Mouse (Mus musculus): Measurements from ENCODE around the gene Npr1. TPM values are rescaled to one million over a fixed set of nuclear protein-coding genes. Genes with fewer than 3 reads are reported as not detected.
A peak's percentile ranks its signal among the peaks of the same experiment; 100 is the strongest.

Gene Npr1
- polyA plus RNA-seq, 1 experiment = 10.1 TPM

GRCm38 (mm10) chr3:90488576-90488975 is 22.9 kb upstream of the Npr1 start:
- DNase-seq (ENCODE audit: low read depth, low spot score) = no peak
- WGBS = 74% methylated on average over 6 of the region's 6 CpGs

- DNase-seq (ENCODE audit: low read depth, low spot score) = no peak
- WGBS = 39% methylated on average over 5 of the region's 5 CpGs
These were observed 21.3 kb upstream of the Npr1 start for GRCm38 (mm10) chr3:90486998-90487397.

GRCm38 (mm10) chr3:90475831-90476611 is 10.4 kb upstream of the Npr1 start, which contains the start of gene Ilf2:
Gene Ilf2, plus strand, starts transcription at chr3:90476126.
- WGBS = under 1% methylated on average over 45 of the region's 45 CpGs
- DNase-seq (ENCODE audit: low read depth, low spot score) = peak; percentile 94

GRCm38 (mm10) chr3:90475151-90475830 is 9.6 kb upstream of the Npr1 start:
- 23% methylated on average over 16 of the region's 16 CpGs for WGBS
- DNase-seq (ENCODE audit: low read depth, low spot score) = no peak

- DNase-seq (ENCODE audit: low read depth, low spot score) = no peak
- WGBS = 9% methylated on average over 3 of the region's 3 CpGs
These were observed 6.5 kb upstream of the Npr1 start for GRCm38 (mm10) chr3:90472213-90472612.

- WGBS = 95% methylated on average over 10 of the region's 10 CpGs
- no peak for DNase-seq (ENCODE audit: low read depth, low spot score)
These were observed 2.1 kb upstream of the Npr1 start for GRCm38 (mm10) chr3:90467618-90468300.

- WGBS = 0% methylated on average over 15 of the region's 15 CpGs
- DNase-seq (ENCODE audit: low read depth, low spot score) = no peak
These were observed 673 bp upstream of the Npr1 start for GRCm38 (mm10) chr3:90466311-90466766.

GRCm38 (mm10) chr3:90465081-90465685 is 483 bp downstream of the Npr1 start:
- DNase-seq (ENCODE audit: low read depth, low spot score) = no peak
- WGBS = 1% methylated on average over 75 of the region's 75 CpGs

GRCm38 (mm10) chr3:90464552-90465080 is 1.1 kb downstream of the Npr1 start:
- 41% methylated on average over 37 of the region's 37 CpGs for WGBS
- no peak for DNase-seq (ENCODE audit: low read depth, low spot score)

GRCm38 (mm10) chr3:90462579-90462978 is 3.1 kb downstream of the Npr1 start:
- 49% methylated on average over 7 of the region's 7 CpGs for WGBS
- no peak for DNase-seq (ENCODE audit: low read depth, low spot score)

- WGBS = 77% methylated on average over 3 of the region's 3 CpGs
- no peak for DNase-seq (ENCODE audit: low read depth, low spot score)
These were observed 3.7 kb downstream of the Npr1 start for GRCm38 (mm10) chr3:90461935-90462334.

GRCm38 (mm10) chr3:90460315-90460714 is 5.4 kb downstream of the Npr1 start:
- 58% methylated on average over 5 of the region's 5 CpGs for WGBS
- no peak for DNase-seq (ENCODE audit: low read depth, low spot score)

GRCm38 (mm10) chr3:90459727-90460126 is 5.9 kb downstream of the Npr1 start:
- DNase-seq (ENCODE audit: low read depth, low spot score) = no peak
- WGBS = 84% methylated on average over 9 of the region's 9 CpGs

- WGBS = 92% methylated on average over 14 of the region's 14 CpGs
- no peak for DNase-seq (ENCODE audit: low read depth, low spot score)
These were observed 10.7 kb downstream of the Npr1 start for GRCm38 (mm10) chr3:90454931-90455330.

GRCm38 (mm10) chr3:90451396-90452095 is 14.1 kb downstream of the Npr1 start:
- WGBS = 56% methylated on average over 10 of the region's 10 CpGs
- no peak for DNase-seq (ENCODE audit: low read depth, low spot score)

GRCm38 (mm10) chr3:90450874-90451273 is 14.8 kb downstream of the Npr1 start:
- 23% methylated on average over 12 of the region's 12 CpGs for WGBS
- no peak for DNase-seq (ENCODE audit: low read depth, low spot score)

- WGBS = 85% methylated on average over 6 of the region's 6 CpGs
- DNase-seq (ENCODE audit: low read depth, low spot score) = no peak
These were observed 17.0 kb downstream of the Npr1 start for GRCm38 (mm10) chr3:90448626-90449025.

GRCm38 (mm10) chr3:90447123-90447494 is 18.6 kb downstream of the Npr1 start:
- DNase-seq (ENCODE audit: low read depth, low spot score) = no peak
- 79% methylated on average over 7 of the region's 7 CpGs for WGBS
